Mouse (Mus musculus) forebrain, embryonic 14.5 days (tissue): ENCODE data around the gene Lrrc39. TPM values are rescaled to one million over a fixed set of nuclear protein-coding genes. Genes with fewer than 3 reads are reported as not detected.
A peak's percentile ranks its signal among the peaks of the same experiment; 100 is the strongest.

Experiments used
- ATAC-seq: fragments of 200-750 bp; cut with Nextera tagmentation; 2 replicates; pipeline ENCODE4 v1.8.0; 2017; ENCODE audit warnings: mild to moderate bottlenecking, moderate library complexity
- DNase-seq: peaks from one replicate; pipeline ENCODE4 v3.0.0-alpha.2; 2015; ENCODE audit warnings: low spot score
- H3K27ac ChIP-seq: fragments of 300-500 bp; sonication (generic); 2 replicates; pipeline ENCODE4 v1.5.1; 2014; ENCODE audit warnings: low read depth, mild to moderate bottlenecking, control low read depth, low read length, moderate library complexity
- H3K27me3 ChIP-seq: fragments of 300-500 bp; sonication (generic); replicated peaks from 2 replicates; pipeline ENCODE4 v1.6.1; 2014; ENCODE audit warnings: low read length, control low read depth, mixed read lengths; ENCODE audit not compliant: control insufficient read depth, insufficient read depth
- H3K36me3 ChIP-seq: fragments of 300-500 bp; sonication (generic); 2 replicates; pipeline ENCODE4 v1.6.1; 2014; ENCODE audit warnings: low read length, control low read depth; ENCODE audit not compliant: control insufficient read depth, insufficient read depth
- H3K4me1 ChIP-seq: fragments of 300-500 bp; sonication (generic); 2 replicates; pipeline ENCODE4 v1.6.1; 2014; ENCODE audit warnings: antibody characterized with exemption, low read length, control low read depth; ENCODE audit not compliant: control insufficient read depth, insufficient read depth
- H3K4me2 ChIP-seq: fragments of 300-500 bp; sonication (generic); 2 replicates; pipeline ENCODE4 v1.6.1; 2014; ENCODE audit warnings: mild to moderate bottlenecking, control low read depth, low read length
- H3K4me3 ChIP-seq: fragments of 300-500 bp; sonication (generic); 2 replicates; pipeline ENCODE4 v1.5.1; 2014; ENCODE audit warnings: low read depth, low read length, control low read depth
- H3K9ac ChIP-seq: fragments of 300-500 bp; sonication (generic); 2 replicates; pipeline ENCODE4 v1.6.1; 2014; ENCODE audit warnings: mild to moderate bottlenecking, low read length, control low read depth, moderate library complexity
- H3K9me3 ChIP-seq: fragments of 300-500 bp; sonication (generic); replicated peaks from 2 replicates; pipeline ENCODE4 v1.6.1; 2016; ENCODE audit warnings: low read length, control low read depth, mixed read lengths; ENCODE audit not compliant: control insufficient read depth
- WGBS: fragments of 180-500 bp; shearing (Covaris S2); extraction: QIAGEN DNeasy Blood & Tissue Kit; methylation state at CpG from one replicate; pipeline ENCODE4 v1.1.7; 2014; 5-methylcytosine and 5-hydroxymethylcytosine counted together
- polyA plus RNA-seq: library from polyadenylated mRNA; unstranded; fragments of >200 nt; fragmentation: Nextera tagmentation; extraction: Ambion mirVana; gene quantifications from 2 replicates; pipeline ENCODE4 v1.2.1, GENCODE M21; 2014

Gene Lrrc39
- polyA plus RNA-seq, 1 experiment from 2014 or later = 0.28 TPM

- H3K36me3 ChIP-seq = peaks cover 11% of the 10 kb centered on the region
- WGBS = 11% methylated on average over 10 of the region's 10 CpGs
- peak overlapping the region; percentile 74 for H3K4me2 ChIP-seq
- H3K27me3 ChIP-seq = no peaks in the 10 kb centered on the region
- H3K27ac ChIP-seq = no peak overlapping the region
- no peaks in the 10 kb centered on the region for H3K9me3 ChIP-seq
- H3K9ac ChIP-seq = peak overlapping the region; percentile 76
- peak; percentile 4 for DNase-seq
- peaks cover 8% of the 10 kb centered on the region; the same call in 1 of the 2 replicates for H3K4me1 ChIP-seq
- peak overlapping the region; percentile 78 for H3K4me3 ChIP-seq
- no peak for ATAC-seq
Observed at GRCm38 (mm10) chr3:116595603-116595991, 32.8 kb downstream of the Lrrc39 start.

GRCm38 (mm10) chr3:116599705-116600104 is 36.9 kb downstream of the Lrrc39 start:
- DNase-seq (no peak), ATAC-seq (no peak)
- Histone ChIP-seq H3K36me3 (no peaks in the 10 kb centered on the region), H3K4me3 (no peak overlapping the region), H3K9me3 (no peaks in the 10 kb centered on the region), H3K27ac (no peak overlapping the region), H3K9ac (no peak overlapping the region), H3K27me3 (no peaks in the 10 kb centered on the region), H3K4me1 (peaks cover 3% of the 10 kb centered on the region; the same call in 1 of the 2 replicates), H3K4me2 (no peak overlapping the region)
- WGBS = 84% methylated on average over 2 of the region's 2 CpGs

- WGBS = 91% methylated on average over 5 of the region's 5 CpGs
- H3K27ac ChIP-seq = no peak overlapping the region
- DNase-seq (no peak), ATAC-seq (no peak)
- no peak overlapping the region for H3K4me2 ChIP-seq
- H3K4me1 ChIP-seq = peaks cover under 1% of the 10 kb centered on the region; the same call in 1 of the 2 replicates
- no peaks in the 10 kb centered on the region for H3K36me3 ChIP-seq
- H3K27me3 ChIP-seq = no peaks in the 10 kb centered on the region
- H3K9ac ChIP-seq = no peak overlapping the region
- H3K9me3 ChIP-seq = no peaks in the 10 kb centered on the region
- H3K4me3 ChIP-seq = no peak overlapping the region
Observed at GRCm38 (mm10) chr3:116601005-116601404, 38.2 kb downstream of the Lrrc39 start.

GRCm38 (mm10) chr3:116601781-116602180 is 39.0 kb downstream of the Lrrc39 start:
- H3K27ac ChIP-seq = no peak overlapping the region
- H3K9me3 ChIP-seq = no peaks in the 10 kb centered on the region
- 0 out of 2 replicates have a peak, but pooled peaks cover 2% of the 10 kb centered on the region for H3K36me3 ChIP-seq
- ATAC-seq (no peak), DNase-seq (no peak)
- no peaks in the 10 kb centered on the region for H3K27me3 ChIP-seq
- no peak overlapping the region for H3K9ac ChIP-seq
- WGBS = 90% methylated on average over 5 of the region's 5 CpGs
- H3K4me3 ChIP-seq = no peak overlapping the region
- H3K4me2 ChIP-seq = no peak overlapping the region
- H3K4me1 ChIP-seq = no peaks in the 10 kb centered on the region

- WGBS = 84% methylated on average over 9 of the region's 9 CpGs
- Histone ChIP-seq H3K4me2 (no peak overlapping the region), H3K36me3 (peaks cover 22% of the 10 kb centered on the region; the same call in 1 of the 2 replicates), H3K4me1 (no peaks in the 10 kb centered on the region), H3K27me3 (no peaks in the 10 kb centered on the region), H3K9me3 (no peaks in the 10 kb centered on the region), H3K27ac (no peak overlapping the region), H3K4me3 (no peak overlapping the region), H3K9ac (no peak overlapping the region)
- ATAC-seq (no peak), DNase-seq (peak; percentile 10)
Observed at GRCm38 (mm10) chr3:116604570-116604969, 41.8 kb downstream of the Lrrc39 start.

DNA sequence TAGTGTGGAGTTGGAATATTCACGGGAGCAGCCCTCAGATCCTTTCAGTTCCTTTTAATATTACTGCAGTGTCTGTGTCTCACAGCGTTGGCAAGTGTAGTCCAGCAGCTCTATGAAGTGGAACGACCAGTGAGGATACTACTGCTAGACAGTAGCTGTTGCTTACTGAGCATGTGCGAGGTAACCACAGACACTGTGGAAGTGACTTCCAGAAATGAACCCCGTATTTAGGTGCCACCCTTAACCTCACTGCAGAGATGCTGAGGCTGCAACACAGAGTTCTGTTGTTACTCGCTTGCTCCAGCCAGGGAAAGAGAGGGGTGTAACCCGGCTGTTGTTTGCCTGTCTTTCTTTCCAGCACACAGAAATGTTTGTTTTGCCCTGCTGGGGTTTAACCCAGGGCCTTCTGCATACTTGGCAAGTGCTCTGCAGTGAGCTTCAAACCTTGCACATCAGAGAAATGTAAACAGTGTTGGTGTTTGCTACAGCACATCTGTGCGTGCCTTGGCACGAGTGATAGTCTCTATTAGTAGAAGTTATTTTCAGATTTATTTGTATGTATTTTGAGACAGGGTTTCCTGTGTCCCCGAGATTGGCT is 51.6 kb downstream of the Lrrc39 start, which contains the start of gene Trmt13:
Trmt13 (minus strand) TSS at position 293 of the 598 bp plus-strand sequence.
- H3K36me3 ChIP-seq = peaks cover 59% of the 10 kb centered on the region

GRCm38 (mm10) chr3:116615318-116616068 is 52.7 kb downstream of the Lrrc39 start:
- H3K36me3 ChIP-seq = peaks cover 55% of the 10 kb centered on the region
- 91% methylated on average over 8 of the region's 8 CpGs for WGBS
- H3K27ac ChIP-seq = no peak overlapping the region
- DNase-seq (no peak), ATAC-seq (no peak)
- H3K4me1 ChIP-seq = no peaks in the 10 kb centered on the region
- H3K27me3 ChIP-seq = no peaks in the 10 kb centered on the region
- no peak overlapping the region for H3K4me2 ChIP-seq
- no peaks in the 10 kb centered on the region for H3K9me3 ChIP-seq
- no peak overlapping the region for H3K4me3 ChIP-seq
- no peak overlapping the region for H3K9ac ChIP-seq

More for the DNA sequence above, 51.6 kb downstream of the Lrrc39 start, which contains the start of gene Trmt13:
- no peaks in the 10 kb centered on the region for H3K9me3 ChIP-seq
- H3K4me3 ChIP-seq = no peak within 1 kb of the TSS
- 89% methylated on average over 10 of the region's 10 CpGs for WGBS
- H3K4me2 ChIP-seq = no peak within 1 kb of the TSS
- no peak within 1 kb of the TSS for H3K9ac ChIP-seq
- H3K4me1 ChIP-seq = no peaks in the 10 kb centered on the region
- H3K27ac ChIP-seq = no peak within 1 kb of the TSS
- no peak for ATAC-seq
- no peak for DNase-seq
- H3K27me3 ChIP-seq = no peaks in the 10 kb centered on the region

DNA sequence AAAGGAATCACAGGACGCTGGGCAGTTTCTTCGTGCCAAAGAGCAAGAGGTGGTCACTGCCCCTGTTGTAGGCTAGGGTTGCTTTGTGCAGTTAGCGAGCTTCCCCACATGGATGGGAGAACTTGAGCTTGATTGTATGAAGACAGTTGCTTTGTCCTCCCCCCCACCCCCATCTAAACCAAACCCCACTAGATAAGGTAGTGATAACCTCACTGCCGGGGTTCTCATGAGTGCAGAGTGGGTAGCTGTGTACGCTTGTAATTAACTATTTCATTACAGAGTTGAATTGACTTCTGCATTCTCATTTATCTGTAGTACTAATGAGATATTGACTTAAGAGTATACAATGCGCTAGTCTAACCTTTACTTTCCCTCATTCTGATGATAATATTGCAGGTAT is 56.1 kb downstream of the Lrrc39 start:
- Histone ChIP-seq H3K27me3 (no peaks in the 10 kb centered on the region), H3K4me1 (no peaks in the 10 kb centered on the region), H3K9ac (no peak overlapping the region), H3K4me2 (no peak overlapping the region), H3K4me3 (no peak overlapping the region), H3K27ac (no peak overlapping the region), H3K9me3 (no peaks in the 10 kb centered on the region), H3K36me3 (peaks cover 65% of the 10 kb centered on the region)
- WGBS = 86% methylated on average over 6 of the region's 6 CpGs
- no peak for ATAC-seq
- no peak for DNase-seq
